Mouse (Mus musculus) neural tube, embryonic 11.5 days (tissue): ENCODE measurements around the gene Elovl1. TPM values are rescaled to one million over a fixed set of nuclear protein-coding genes. Genes with fewer than 3 reads are reported as not detected.

Experiments
- ATAC-seq: fragments of 200-750 bp; cut with Nextera tagmentation; 2 replicates; pipeline ENCODE4 v1.8.0; 2017; ENCODE audit warnings: moderate number of reproducible peaks, mild to moderate bottlenecking, moderate TSS enrichment, moderate library complexity; ENCODE audit not compliant: insufficient read depth, low FRiP score, low TSS enrichment
- DNase-seq: peaks from one replicate; pipeline ENCODE4 v3.0.0-alpha.2; 2015; ENCODE audit warnings: low spot score
- H3K27ac ChIP-seq: fragments of 300-500 bp; sonication (generic); 2 replicates; pipeline ENCODE4 v1.5.1; 2014; ENCODE audit warnings: low read depth, mild to moderate bottlenecking, low read length
- H3K27me3 ChIP-seq: fragments of 300-500 bp; sonication (generic); 2 replicates; pipeline ENCODE4 v1.6.1; 2014; ENCODE audit warnings: mild to moderate bottlenecking, low read length, mixed read lengths; ENCODE audit not compliant: control insufficient read depth, insufficient read depth
- H3K36me3 ChIP-seq: fragments of 300-500 bp; sonication (generic); 2 replicates; pipeline ENCODE4 v1.6.1; 2014; ENCODE audit warnings: mild to moderate bottlenecking, low read length, moderate library complexity, mixed read lengths; ENCODE audit not compliant: control insufficient read depth, insufficient read depth
- H3K4me1 ChIP-seq: fragments of 300-500 bp; sonication (generic); 2 replicates; pipeline ENCODE4 v1.6.1; 2014; ENCODE audit warnings: low read length, mixed read lengths; ENCODE audit not compliant: control insufficient read depth, insufficient read depth
- H3K4me2 ChIP-seq: fragments of 300-500 bp; sonication (generic); 2 replicates; pipeline ENCODE4 v1.6.1; 2014; ENCODE audit warnings: low read depth, mild to moderate bottlenecking, moderate library complexity
- H3K4me3 ChIP-seq: fragments of 300-500 bp; sonication (generic); 2 replicates; pipeline ENCODE4 v1.5.1; 2014; ENCODE audit warnings: low read depth, low read length
- H3K9ac ChIP-seq: fragments of 300-500 bp; sonication (generic); 2 replicates; pipeline ENCODE4 v1.6.1; 2014; ENCODE audit warnings: mild to moderate bottlenecking, low read length
- H3K9me3 ChIP-seq: fragments of 300-500 bp; sonication (generic); 2 replicates; pipeline ENCODE4 v1.6.1; 2016; ENCODE audit warnings: low read length; ENCODE audit not compliant: control insufficient read depth
- WGBS: fragments of 180-500 bp; shearing (Covaris S2); extraction: QIAGEN DNeasy Blood & Tissue Kit; methylation state at CpG from one replicate; pipeline ENCODE4 v1.1.7; 2014; 5-methylcytosine and 5-hydroxymethylcytosine counted together
- polyA plus RNA-seq: library from polyadenylated mRNA; unstranded; fragments of >200 nt; fragmentation: Nextera tagmentation; extraction: Ambion mirVana; gene quantifications from 2 replicates; pipeline ENCODE4 v1.2.1, GENCODE M21; 2014

The Elovl1 gene
- polyA plus RNA-seq, 1 experiment from 2014 or later, result 42.3 TPM

DNA sequence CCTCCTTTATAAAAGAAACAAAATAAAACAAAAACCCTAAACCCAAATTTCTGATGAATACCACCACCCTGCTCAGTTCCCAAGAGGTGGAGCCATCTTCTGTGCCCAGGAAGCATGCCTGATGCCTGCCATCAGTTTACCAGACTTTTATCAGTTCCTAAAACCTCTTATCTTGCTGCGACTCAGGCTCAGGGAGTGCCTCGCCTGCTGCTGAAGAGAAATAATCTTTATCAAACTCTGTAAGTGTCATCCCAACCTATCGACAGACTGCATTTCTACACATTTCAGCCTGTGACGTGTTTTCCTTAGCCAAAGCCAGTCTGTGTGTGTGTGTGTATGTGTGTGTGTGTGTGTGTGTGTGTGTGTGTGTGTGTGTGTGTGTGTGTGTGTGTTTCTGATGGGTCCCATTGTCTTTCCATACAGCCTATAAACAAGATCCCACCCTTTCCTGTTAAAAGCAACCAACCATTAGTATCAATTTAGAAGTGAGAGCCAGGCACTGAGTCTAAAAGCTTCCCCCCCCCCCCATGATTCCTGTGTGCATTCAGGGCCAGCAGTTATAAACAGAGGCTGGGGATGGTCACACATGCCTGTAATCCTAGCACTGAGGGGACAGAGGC, 3.2 kb upstream of the Elovl1 start:
- H3K9ac ChIP-seq, result no peak overlapping the region
- H3K9me3 ChIP-seq, result no peaks in the 10 kb centered on the region
- no peak for DNase-seq
- 94% methylated on average over 4 of the region's 4 CpGs for WGBS
- H3K4me2 ChIP-seq, result no peak overlapping the region
- H3K4me1 ChIP-seq, result peaks cover 8% of the 10 kb centered on the region
- no peak for ATAC-seq
- H3K36me3 ChIP-seq, result peaks cover 2% of the 10 kb centered on the region; the same call in 1 of the 2 replicates
- H3K27ac ChIP-seq, result no peak overlapping the region
- no peak overlapping the region for H3K4me3 ChIP-seq
- no peaks in the 10 kb centered on the region for H3K27me3 ChIP-seq

DNA sequence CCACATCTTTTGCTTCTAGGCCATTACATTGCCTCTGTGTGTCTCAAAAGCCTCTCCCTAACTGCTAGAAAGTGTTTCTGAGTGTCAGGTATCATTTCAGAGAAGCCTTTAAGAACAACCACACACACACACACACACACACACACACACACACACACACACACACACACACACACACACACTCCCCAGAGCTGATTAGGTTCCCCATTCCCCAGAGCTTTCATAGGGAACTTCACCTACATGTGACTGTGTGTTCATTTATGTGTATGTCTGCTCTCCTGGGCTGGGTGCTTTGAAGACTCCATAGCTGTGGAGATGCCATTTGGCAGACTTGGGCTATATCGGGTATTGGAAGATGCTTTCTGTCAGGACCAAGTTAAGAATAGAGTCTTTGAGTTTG, 2.5 kb upstream of the Elovl1 start:
- no peak for DNase-seq
- peaks cover 8% of the 10 kb centered on the region for H3K4me1 ChIP-seq
- peaks cover 2% of the 10 kb centered on the region; the same call in 1 of the 2 replicates for H3K36me3 ChIP-seq
- no peak overlapping the region for H3K9ac ChIP-seq
- no peaks in the 10 kb centered on the region for H3K27me3 ChIP-seq
- WGBS, result 80% methylated on average over 1 of the region's 1 CpGs
- no peak overlapping the region for H3K27ac ChIP-seq
- no peak overlapping the region for H3K4me3 ChIP-seq
- H3K9me3 ChIP-seq, result no peaks in the 10 kb centered on the region
- no peak for ATAC-seq
- no peak overlapping the region for H3K4me2 ChIP-seq

DNA sequence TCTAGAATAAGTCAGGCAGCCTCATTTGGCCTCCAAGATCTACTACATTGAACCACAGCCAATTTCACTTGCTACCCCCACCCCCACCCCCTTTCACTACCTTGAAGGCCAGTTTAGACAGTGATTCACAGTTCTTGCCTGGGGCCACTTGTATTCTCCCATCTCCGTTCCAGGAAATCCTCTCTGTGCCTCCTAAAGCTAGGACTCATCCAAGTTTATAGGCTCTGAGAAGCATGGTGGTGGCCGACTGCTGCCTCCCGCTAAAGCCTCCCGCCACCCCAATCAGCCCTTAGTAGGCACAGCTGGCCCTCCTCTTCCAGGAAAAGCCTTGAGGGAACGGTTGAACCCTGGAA, 502 bp upstream of the Elovl1 start:
- Histone ChIP-seq H3K4me3 (peak overlapping the region; percentile 41), H3K4me1 (peaks cover 8% of the 10 kb centered on the region), H3K9ac (peak overlapping the region; percentile 61), H3K4me2 (peak overlapping the region; percentile 71), H3K27ac (0 out of 2 replicates have a peak overlapping the region, but pooled peaks have one; percentile 34), H3K36me3 (peaks cover 8% of the 10 kb centered on the region; the same call in 1 of the 2 replicates), H3K9me3 (no peaks in the 10 kb centered on the region), H3K27me3 (no peaks in the 10 kb centered on the region)
- DNase-seq, result no peak
- 4% methylated on average over 5 of the region's 5 CpGs for WGBS
- peak; percentile 25; the same call in 1 of the 2 replicates for ATAC-seq

DNA sequence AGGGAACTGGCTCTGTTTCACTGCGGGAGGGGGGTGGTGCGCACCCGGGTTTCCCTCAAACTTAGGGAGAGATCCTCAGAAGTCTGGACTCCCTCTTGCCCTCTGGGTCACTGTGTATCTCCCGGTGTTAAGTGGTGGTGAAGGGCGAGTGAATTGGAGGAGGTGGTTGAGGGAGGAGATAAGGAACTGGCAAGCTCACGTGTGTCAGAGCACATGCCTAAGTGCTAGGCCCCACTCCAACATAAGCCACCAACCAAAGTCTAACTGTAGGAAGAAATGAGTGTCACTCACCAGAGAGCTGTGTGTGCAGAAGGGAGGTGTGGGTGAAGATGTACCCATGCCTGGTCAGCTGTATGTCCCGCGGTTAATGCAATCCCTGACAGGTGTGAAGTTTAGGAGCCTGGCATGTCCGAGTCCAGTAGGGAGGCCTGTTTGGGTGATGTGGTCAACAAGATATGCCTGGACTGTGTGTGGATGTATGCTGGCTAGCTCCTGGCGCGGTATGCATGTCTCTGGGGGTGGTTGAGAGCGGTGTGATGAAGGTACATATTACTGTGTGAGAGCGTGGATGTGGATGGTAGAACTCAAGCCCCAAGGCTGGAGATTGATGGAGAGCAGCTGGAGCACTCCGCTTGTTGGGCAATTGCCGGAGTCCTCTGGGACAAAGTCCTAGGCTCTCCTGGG, 780 bp downstream of the Elovl1 start:
- Histone ChIP-seq H3K36me3 (peaks cover 13% of the 10 kb centered on the region; the same call in 1 of the 2 replicates), H3K9ac (peak overlapping the region; percentile 61), H3K4me2 (peak overlapping the region; percentile 71), H3K9me3 (no peaks in the 10 kb centered on the region), H3K4me3 (peak overlapping the region; percentile 41), H3K27me3 (no peaks in the 10 kb centered on the region), H3K4me1 (peaks cover 8% of the 10 kb centered on the region), H3K27ac (no peak overlapping the region)
- DNase-seq (no peak), ATAC-seq (peak; percentile 28)
- 52% methylated on average over 15 of the region's 15 CpGs for WGBS

DNA sequence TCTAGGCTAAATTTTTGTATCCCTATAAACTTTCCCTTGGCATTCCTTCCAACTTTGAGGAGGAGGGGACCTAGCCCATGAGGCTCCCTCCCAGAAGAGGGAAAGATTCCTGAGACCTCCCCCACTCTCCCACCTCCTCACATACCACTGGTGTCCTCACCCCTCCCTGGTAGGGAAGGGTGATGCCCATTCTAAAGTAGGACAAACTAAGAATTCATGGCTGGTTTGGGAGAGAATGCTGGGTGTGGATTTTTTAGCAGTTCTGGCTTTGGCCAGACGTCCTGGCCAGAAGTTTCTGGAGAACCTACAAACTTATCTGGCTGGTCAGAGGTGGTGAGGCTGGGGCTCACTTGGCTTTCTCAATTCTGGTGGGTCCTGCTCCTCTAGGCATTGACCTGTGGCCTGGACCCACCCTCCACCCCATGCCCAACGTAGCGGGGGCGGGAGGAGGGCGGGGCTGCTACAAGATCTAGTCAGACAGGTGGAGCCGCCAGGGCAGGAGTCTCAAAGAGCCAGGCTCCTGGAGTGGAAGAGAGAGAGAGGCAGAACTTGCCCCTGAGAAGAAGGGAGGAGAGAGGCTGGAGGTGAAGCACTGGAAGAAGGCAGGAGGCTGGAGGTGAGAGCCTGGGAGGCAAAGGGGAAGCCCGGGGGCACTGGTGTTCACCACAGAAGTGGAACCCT, 1.5 kb downstream of the Elovl1 start:
- no peak overlapping the region; the same call in 1 of the 2 replicates for H3K4me2 ChIP-seq
- no peaks in the 10 kb centered on the region for H3K9me3 ChIP-seq
- no peaks in the 10 kb centered on the region for H3K27me3 ChIP-seq
- H3K4me3 ChIP-seq, result no peak overlapping the region; the same call in 1 of the 2 replicates
- H3K9ac ChIP-seq, result no peak overlapping the region
- 70% methylated on average over 7 of the region's 7 CpGs for whole genome bisulfite sequencing
- H3K36me3 ChIP-seq, result peaks cover 13% of the 10 kb centered on the region; the same call in 1 of the 2 replicates
- ATAC-seq (no peak), DNase-seq (no peak)
- peaks cover 8% of the 10 kb centered on the region for H3K4me1 ChIP-seq
- H3K27ac ChIP-seq, result no peak overlapping the region

DNA sequence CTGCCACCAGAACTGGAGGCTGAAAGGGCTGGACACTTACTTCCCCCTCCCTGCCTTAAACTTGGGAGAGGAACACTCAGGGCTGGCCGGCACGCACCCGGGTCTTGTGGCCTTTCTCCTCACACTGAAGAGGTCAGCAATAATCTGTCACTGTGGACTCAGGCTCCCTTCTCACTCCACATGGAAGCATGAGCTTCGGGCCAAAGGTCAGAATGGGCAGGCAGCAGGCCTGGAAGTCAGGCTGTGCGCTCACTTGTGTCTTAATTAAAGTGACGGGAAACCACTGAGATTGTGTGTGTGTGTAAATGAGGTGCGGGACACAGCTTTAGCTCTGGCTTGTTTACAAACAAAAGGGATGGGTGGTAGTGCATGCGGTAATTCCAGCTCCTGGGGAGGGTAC, 4.4 kb downstream of the Elovl1 start:
- no peak overlapping the region for H3K9ac ChIP-seq
- peaks cover 13% of the 10 kb centered on the region; the same call in 1 of the 2 replicates for H3K36me3 ChIP-seq
- peaks cover 18% of the 10 kb centered on the region for H3K4me1 ChIP-seq
- H3K9me3 ChIP-seq, result no peaks in the 10 kb centered on the region
- 78% methylated on average over 8 of the region's 8 CpGs for WGBS
- DNase-seq (no peak), ATAC-seq (no peak)
- H3K27me3 ChIP-seq, result no peaks in the 10 kb centered on the region
- no peak overlapping the region for H3K4me3 ChIP-seq
- no peak overlapping the region for H3K27ac ChIP-seq
- H3K4me2 ChIP-seq, result no peak overlapping the region

DNA sequence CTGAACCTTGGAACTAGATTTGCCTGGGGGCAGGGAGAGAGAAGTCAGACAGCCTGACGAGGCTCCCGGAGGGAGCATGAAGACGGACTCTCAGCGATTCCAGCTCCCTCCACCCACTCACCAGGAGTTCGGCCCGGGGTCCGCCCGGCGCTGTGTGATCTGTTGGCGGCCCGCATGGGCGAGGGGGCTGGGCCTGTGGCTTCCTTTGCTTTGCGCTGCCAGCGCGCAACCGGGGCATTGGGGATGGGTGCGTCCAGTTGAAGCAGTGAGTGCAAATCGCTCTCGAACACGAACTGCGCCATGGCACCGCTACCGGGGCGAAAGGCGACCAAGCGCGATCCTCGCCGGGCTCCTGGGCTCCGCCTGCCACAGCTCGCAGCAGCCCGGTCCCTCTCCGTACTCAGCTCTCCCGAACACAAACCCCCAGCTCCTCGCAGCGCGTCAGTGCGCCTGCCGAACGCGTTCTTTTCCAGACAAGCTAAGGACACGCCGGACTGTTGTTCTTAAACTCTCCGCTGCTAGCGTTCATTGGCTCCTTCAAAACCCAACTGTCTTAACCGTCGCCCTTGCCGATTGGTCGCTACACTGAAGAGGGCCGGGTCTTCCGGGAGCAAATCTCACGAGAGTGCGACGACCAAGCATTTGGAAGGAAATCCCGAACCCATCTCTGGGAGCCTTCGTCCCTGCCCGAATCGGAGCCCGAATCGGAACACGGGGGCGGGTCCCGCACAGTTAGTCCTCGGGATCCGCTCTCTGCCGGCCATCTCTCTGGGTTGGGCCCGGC, 9.1 kb downstream of the Elovl1 start, which contains the start of gene Cdc20:
Cdc20 (minus strand) TSS at position 533 of the 784 bp plus-strand sequence.
- H3K27me3 ChIP-seq, result no peaks in the 10 kb centered on the region
- H3K36me3 ChIP-seq, result peaks cover 8% of the 10 kb centered on the region; the same call in 1 of the 2 replicates
- peak; percentile 93 for DNase-seq
- H3K4me1 ChIP-seq, result peaks cover 14% of the 10 kb centered on the region
- H3K9me3 ChIP-seq, result no peaks in the 10 kb centered on the region
- WGBS, result under 1% methylated on average over 66 of the region's 67 CpGs
- peak within 1 kb of the TSS; percentile 88 for H3K4me2 ChIP-seq
- peak within 1 kb of the TSS; percentile 79 for H3K9ac ChIP-seq
- H3K27ac ChIP-seq, result peak within 1 kb of the TSS; percentile 79
- peak; percentile 96 for ATAC-seq
- peak within 1 kb of the TSS; percentile 70 for H3K4me3 ChIP-seq

DNA sequence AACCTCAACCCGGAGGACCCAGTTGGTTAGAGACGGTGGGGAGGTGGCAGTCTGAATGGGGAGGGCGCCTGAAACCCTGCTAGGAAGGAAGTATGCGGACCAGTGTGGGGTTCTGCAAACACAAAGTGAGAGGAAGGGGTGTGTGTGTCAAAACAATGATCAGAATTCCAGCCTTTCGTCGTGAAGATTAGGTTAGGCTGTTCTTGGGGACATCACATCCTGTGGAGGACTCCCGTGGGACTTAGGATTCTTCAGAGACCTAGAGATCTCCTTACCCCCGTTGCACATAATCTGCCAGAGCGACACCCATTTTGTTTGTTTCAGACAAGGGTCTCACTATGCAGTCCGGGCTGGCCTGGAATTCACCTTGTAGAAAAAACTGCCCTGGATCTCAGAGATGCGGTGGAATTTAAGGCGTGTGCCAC, 9.9 kb downstream of the Elovl1 start:
- peak overlapping the region; percentile 79 for H3K27ac ChIP-seq
- peaks cover 14% of the 10 kb centered on the region for H3K4me1 ChIP-seq
- H3K4me2 ChIP-seq, result peak overlapping the region; percentile 88
- no peaks in the 10 kb centered on the region for H3K27me3 ChIP-seq
- peak overlapping the region; percentile 70 for H3K4me3 ChIP-seq
- WGBS, result 8% methylated on average over 12 of the region's 12 CpGs
- peak overlapping the region; percentile 77 for H3K9ac ChIP-seq
- no peaks in the 10 kb centered on the region for H3K9me3 ChIP-seq
- ATAC-seq (no peak), DNase-seq (peak; percentile 41)
- peaks cover 6% of the 10 kb centered on the region; the same call in 1 of the 2 replicates for H3K36me3 ChIP-seq
